Mouse (Mus musculus) forebrain, embryonic 12.5 days (tissue): ENCODE results near the gene Olfr1404. TPM values are rescaled to one million over a fixed set of nuclear protein-coding genes. Genes with fewer than 3 reads are reported as not detected.
"Not testable (repeated sequence)": the region's sequence is repeated elsewhere in the genome, so short reads cannot be mapped to it uniquely, and the experiment has no call there.

Experiments
- ATAC-seq: fragments of 200-750 bp; cut with Nextera tagmentation; 2 replicates; pipeline ENCODE4 v1.8.0; 2017; ENCODE audit warnings: moderate TSS enrichment; ENCODE audit not compliant: low FRiP score
- H3K27ac ChIP-seq: fragments of 300-500 bp; sonication (generic); 2 replicates; pipeline ENCODE4 v1.5.1; 2016; ENCODE audit warnings: mild to moderate bottlenecking
- H3K27me3 ChIP-seq: fragments of 300-500 bp; sonication (generic); 2 replicates; pipeline ENCODE4 v1.6.1; 2016; ENCODE audit warnings: mild to moderate bottlenecking
- H3K36me3 ChIP-seq: fragments of 300-500 bp; sonication (generic); replicated peaks from 2 replicates; pipeline ENCODE4 v1.6.1; 2016; ENCODE audit warnings: mild to moderate bottlenecking
- H3K4me1 ChIP-seq: fragments of 300-500 bp; sonication (generic); 2 replicates; pipeline ENCODE4 v1.6.1; 2016
- H3K4me2 ChIP-seq: fragments of 300-500 bp; sonication (generic); 2 replicates; pipeline ENCODE4 v1.6.1; 2016; ENCODE audit warnings: mild to moderate bottlenecking, moderate library complexity
- H3K4me3 ChIP-seq: fragments of 300-500 bp; sonication (generic); replicated peaks from 2 replicates; pipeline ENCODE4 v1.5.1; 2016; ENCODE audit warnings: mild to moderate bottlenecking
- H3K9ac ChIP-seq: fragments of 300-500 bp; sonication (generic); 2 replicates; pipeline ENCODE4 v1.6.1; 2016; ENCODE audit warnings: mild to moderate bottlenecking
- H3K9me3 ChIP-seq: fragments of 300-500 bp; sonication (generic); 2 replicates; pipeline ENCODE4 v1.6.1; 2016
- WGBS: fragments of 180-500 bp; shearing (Covaris S2); methylation state at CpG from one replicate; pipeline ENCODE4 v1.1.7; 2016; 5-methylcytosine and 5-hydroxymethylcytosine counted together
- polyA plus RNA-seq: library from polyadenylated mRNA; unstranded; fragments of >200 nt; fragmentation: Nextera tagmentation; extraction: Ambion mirVana; gene quantifications from 2 replicates; pipeline ENCODE4 v1.2.1, GENCODE M21; 2016

Gene Olfr1404
- 0.06 TPM in 1 of 2 replicates, not detected in the other for polyA plus RNA-seq

DNA sequence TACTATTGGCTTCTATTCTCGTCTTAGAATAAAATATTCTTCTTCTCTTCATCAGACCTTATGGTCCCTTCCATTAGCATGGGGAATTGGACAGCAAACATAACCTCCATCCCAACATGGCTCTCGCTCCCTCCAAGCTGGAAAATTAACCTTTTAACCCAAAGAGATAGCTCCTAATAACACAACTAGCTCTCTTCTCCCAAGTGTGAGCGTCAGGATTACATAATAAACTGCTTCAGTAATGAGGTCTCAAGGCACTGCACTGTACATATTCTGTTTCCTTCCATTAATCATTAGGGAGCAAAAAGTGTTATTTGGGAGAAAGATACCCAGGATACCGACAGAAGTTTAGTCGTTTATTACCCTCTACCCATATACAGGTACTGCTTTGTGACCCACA, at the start of gene Olfr1404:
Olfr1404 (plus strand) TSS at position 301 of the 400 bp plus-strand sequence.
- no peaks in the 10 kb centered on the region for H3K27me3 ChIP-seq
- no peak within 1 kb of the TSS for H3K4me2 ChIP-seq
- no peaks in the 10 kb centered on the region for H3K36me3 ChIP-seq
- no peak for ATAC-seq
- WGBS, result 90% methylated on average over 5 of the region's 5 CpGs
- no peak within 1 kb of the TSS for H3K27ac ChIP-seq
- H3K4me1 ChIP-seq, result no peaks in the 10 kb centered on the region
- H3K4me3 ChIP-seq, result no peak within 1 kb of the TSS
- no peak within 1 kb of the TSS for H3K9ac ChIP-seq
- no peaks in the 10 kb centered on the region for H3K9me3 ChIP-seq

DNA sequence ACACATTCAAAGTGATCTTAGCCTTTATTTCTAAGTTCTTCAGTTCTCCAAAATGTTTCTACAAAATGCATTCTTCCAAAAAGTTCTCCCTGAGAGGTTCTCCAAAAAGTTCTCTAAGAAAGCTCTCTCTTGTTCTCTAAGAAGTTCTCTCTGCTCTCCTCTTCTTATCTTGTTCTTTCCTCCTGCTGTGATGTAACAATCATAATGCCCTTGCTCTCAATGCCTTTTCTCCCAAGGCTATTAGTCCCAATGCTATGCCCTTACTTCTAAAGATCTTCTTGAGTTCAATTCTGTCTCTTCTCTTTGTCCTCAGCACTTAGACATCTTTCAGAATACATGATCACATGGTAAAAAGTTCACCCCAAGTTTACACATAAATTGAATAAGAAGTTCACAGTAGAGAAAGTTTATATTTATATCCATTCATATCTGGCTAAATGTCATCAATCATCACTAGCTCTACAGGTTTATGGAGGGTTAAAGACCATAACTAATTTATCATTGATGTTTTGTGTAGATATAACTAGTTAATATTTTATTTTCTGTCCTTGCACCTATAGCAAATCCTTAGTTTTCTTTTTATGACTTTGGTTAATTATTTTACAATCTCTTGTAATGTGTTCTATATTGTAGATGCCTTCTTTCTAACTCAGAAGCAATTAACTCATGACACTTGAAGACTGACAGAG, 37.9 kb upstream of the Olfr1404 start:
- no peak overlapping the region for H3K4me2 ChIP-seq

DNA sequence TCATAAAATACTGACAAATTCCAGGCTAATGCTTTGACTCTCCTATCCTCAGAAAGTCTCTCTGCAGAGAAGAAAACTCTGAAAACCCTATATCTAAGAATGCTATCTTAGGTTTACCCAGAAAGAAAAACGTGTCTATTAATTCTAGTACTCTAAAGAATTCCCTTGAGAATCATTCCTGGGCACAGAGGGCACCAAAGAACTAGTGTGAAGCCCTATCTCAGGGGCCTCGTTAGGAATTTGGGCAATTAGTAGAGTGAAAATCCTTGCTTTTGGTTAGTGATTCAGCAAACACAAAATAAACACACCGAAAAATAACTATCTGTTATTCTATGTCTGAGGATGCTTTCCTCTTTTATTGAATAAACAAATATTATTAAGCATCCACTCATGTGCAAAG, 21.7 kb upstream of the Olfr1404 start, which contains the start of gene Olfr1406:
Olfr1406 (minus strand) TSS at position 101 of the 400 bp plus-strand sequence.
- WGBS, result 64% methylated on average over 3 of the region's 3 CpGs
- H3K4me1 ChIP-seq, result no peaks in the 10 kb centered on the region
- no peaks in the 10 kb centered on the region for H3K9me3 ChIP-seq
- no peak for ATAC-seq
- H3K4me2 ChIP-seq, result no peak within 1 kb of the TSS
- no peaks in the 10 kb centered on the region for H3K27me3 ChIP-seq
- no peak within 1 kb of the TSS for H3K27ac ChIP-seq
- no peak within 1 kb of the TSS for H3K9ac ChIP-seq
- H3K36me3 ChIP-seq, result no peaks in the 10 kb centered on the region
- H3K4me3 ChIP-seq, result no peak within 1 kb of the TSS

More for the DNA sequence above, 37.9 kb upstream of the Olfr1404 start:
- H3K9ac ChIP-seq, result no peak overlapping the region
- H3K36me3 ChIP-seq, result no peaks in the 10 kb centered on the region
- no peak overlapping the region for H3K27ac ChIP-seq
- H3K9me3 ChIP-seq, result no peaks in the 10 kb centered on the region
- no peak for ATAC-seq
- H3K27me3 ChIP-seq, result no peaks in the 10 kb centered on the region
- H3K4me1 ChIP-seq, result no peaks in the 10 kb centered on the region
- no peak overlapping the region for H3K4me3 ChIP-seq

DNA sequence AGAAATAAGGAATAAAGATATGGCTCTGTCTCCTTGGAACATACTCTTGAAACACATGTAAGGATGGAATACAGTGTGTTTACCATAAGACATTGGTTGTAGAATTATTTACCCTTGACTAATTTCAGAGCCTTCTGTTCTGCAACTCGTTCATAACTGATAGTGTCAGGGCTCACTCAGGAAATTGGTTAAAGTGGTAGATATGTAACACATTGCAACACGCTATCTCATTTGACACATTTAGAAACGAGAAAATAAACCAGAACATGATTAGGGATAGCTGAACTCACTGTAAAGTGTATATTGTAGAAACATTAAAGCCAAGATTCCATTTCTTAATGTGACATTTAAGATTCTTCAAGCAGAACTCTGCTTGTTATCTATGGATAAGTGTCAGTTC, 20.1 kb upstream of the Olfr1404 start:
- H3K4me2 ChIP-seq, result no peak overlapping the region
- 83% methylated on average over 3 of the region's 3 CpGs for WGBS
- no peak overlapping the region for H3K27ac ChIP-seq
- H3K4me3 ChIP-seq, result no peak overlapping the region
- H3K27me3 ChIP-seq, result no peaks in the 10 kb centered on the region
- no peaks in the 10 kb centered on the region for H3K36me3 ChIP-seq
- no peaks in the 10 kb centered on the region for H3K4me1 ChIP-seq
- H3K9me3 ChIP-seq, result no peaks in the 10 kb centered on the region
- ATAC-seq, result no peak
- no peak overlapping the region for H3K9ac ChIP-seq

DNA sequence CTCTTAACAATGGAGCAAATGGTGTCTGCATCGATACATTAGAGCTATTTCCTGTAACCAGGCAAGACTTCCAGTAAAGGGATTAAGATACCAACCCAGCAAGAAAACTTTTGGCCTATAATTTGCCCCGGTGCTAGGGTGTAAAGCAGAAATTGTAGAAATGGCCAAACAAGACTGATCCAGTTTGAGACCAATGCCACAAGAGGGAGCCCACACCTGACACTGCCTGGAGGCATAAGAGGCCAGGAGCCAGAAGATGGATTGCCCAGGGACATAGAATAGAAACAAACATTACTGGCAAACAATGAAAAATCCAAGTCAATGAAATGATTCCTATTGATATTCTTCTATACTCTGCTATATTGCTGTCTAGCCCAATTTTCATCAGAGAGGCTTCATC, 15.8 kb upstream of the Olfr1404 start:
- WGBS, result 87% methylated on average over 2 of the region's 2 CpGs

DNA sequence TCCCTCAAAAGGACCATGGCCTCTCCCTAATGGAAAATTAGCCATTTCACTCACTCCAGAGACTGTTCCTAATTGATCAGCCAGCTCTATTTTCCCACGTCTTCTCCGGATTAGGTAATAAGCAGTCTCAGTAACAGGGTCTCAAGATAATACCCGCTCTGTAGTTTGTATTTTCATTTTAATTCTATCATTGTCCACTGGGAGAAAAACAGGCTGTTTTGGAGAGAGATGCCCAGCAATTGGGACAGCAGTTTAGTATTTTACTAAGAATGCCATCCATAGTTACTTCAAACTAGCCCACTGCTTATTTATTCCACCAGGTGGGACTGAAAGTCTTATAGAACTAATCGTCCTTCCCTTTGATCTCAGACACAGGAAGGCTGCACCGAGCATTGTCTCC, 14.7 kb upstream of the Olfr1404 start, which contains the start of gene Olfr218:
Olfr218 (plus strand) TSS at position 301 of the 400 bp plus-strand sequence.
- no peaks in the 10 kb centered on the region for H3K4me1 ChIP-seq
- no peaks in the 10 kb centered on the region for H3K9me3 ChIP-seq
- no peak within 1 kb of the TSS for H3K4me3 ChIP-seq
- no peaks in the 10 kb centered on the region for H3K36me3 ChIP-seq
- no peaks in the 10 kb centered on the region for H3K27me3 ChIP-seq
- no peak within 1 kb of the TSS for H3K4me2 ChIP-seq
- WGBS, result 64% methylated on average over 5 of the region's 5 CpGs
- H3K9ac ChIP-seq, result no peak within 1 kb of the TSS
- H3K27ac ChIP-seq, result no peak within 1 kb of the TSS
- no peak for ATAC-seq

More for the DNA sequence above, 15.8 kb upstream of the Olfr1404 start:
- Histone ChIP-seq H3K4me1 (no peaks in the 10 kb centered on the region), H3K27me3 (no peaks in the 10 kb centered on the region), H3K4me2 (no peak overlapping the region), H3K9ac (no peak overlapping the region), H3K36me3 (no peaks in the 10 kb centered on the region), H3K9me3 (no peaks in the 10 kb centered on the region), H3K27ac (no peak overlapping the region), H3K4me3 (no peak overlapping the region)
- ATAC-seq, result no peak

DNA sequence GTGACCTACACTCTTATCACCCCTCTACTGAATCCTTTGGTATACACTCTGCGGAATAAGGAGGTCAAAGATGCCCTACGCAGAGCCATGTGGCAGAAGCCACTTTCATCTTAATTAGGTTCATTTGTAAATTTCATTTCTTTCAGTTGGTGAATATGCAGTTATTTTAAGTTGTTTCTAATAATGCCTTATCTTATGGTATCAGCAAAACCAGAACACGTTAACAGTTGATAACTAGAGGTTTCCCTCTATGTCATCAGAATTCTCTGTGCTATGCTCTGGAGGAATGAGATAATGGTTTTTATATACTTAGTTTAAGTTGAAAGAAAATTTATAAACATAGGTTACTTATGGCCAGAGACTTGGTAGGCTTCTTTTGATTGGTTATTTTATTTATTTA, 4.3 kb downstream of the Olfr1404 start:
- Histone ChIP-seq H3K9me3 (no peaks in the 10 kb centered on the region), H3K27me3 (no peaks in the 10 kb centered on the region), H3K27ac (no peak overlapping the region), H3K36me3 (no peaks in the 10 kb centered on the region), H3K4me2 (no peak overlapping the region), H3K4me3 (no peak overlapping the region), H3K9ac (no peak overlapping the region), H3K4me1 (no peaks in the 10 kb centered on the region)
- 91% methylated on average over 3 of the region's 3 CpGs for WGBS
- no peak for ATAC-seq

DNA sequence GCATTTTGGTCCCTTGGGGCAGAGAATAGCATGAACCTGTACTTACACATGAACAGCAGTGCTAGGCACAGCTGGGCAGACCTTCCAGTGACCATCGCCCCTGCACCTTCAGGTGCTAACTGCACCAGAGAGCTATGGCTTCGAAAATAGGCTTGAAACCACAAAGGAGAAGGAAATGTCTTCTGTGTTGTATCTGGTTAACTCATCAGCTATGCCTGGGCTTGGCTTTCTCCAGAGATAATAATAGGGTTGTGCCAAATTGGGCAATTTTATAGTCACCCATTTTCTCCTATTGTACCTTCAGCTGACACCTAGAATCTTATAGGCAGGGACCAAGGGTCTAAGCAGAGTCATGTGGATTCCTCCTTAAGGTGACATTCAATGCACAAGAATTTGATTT, 14.9 kb downstream of the Olfr1404 start, which contains the start of gene Fcer1a:
Fcer1a (minus strand) TSS at position 134 of the 400 bp plus-strand sequence.
- 85% methylated on average over 2 of the region's 2 CpGs for WGBS

DNA sequence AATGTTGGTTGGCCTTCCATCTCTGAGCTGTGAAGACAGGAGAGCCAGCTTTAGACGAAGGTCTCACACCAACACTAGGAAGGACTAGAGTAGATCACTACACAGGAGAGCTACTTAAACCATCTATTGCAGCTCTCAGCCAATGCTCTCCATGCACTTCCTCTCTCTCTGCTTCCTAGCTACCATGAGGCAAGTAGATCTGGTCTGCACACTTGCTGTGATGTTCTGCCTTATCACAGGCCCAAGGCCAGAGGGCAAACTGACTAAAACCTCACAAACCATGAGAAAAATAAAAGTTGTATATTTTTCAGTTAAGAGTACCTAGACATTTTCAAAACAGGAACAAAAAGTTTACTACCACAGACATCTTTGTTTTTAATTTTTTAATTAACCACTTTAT, 24.8 kb downstream of the Olfr1404 start:
- H3K27ac ChIP-seq, H3K4me1 ChIP-seq: not testable (repeated sequence)
- WGBS, result 89% methylated on average over 1 of the region's 1 CpGs

More for the DNA sequence above, 14.9 kb downstream of the Olfr1404 start, which contains the start of gene Fcer1a:
- no peak within 1 kb of the TSS for H3K9ac ChIP-seq
- no peak within 1 kb of the TSS for H3K27ac ChIP-seq
- no peaks in the 10 kb centered on the region for H3K9me3 ChIP-seq
- H3K27me3 ChIP-seq, result no peaks in the 10 kb centered on the region
- no peaks in the 10 kb centered on the region for H3K4me1 ChIP-seq
- no peak within 1 kb of the TSS for H3K4me3 ChIP-seq
- no peaks in the 10 kb centered on the region for H3K36me3 ChIP-seq
- ATAC-seq, result no peak
- no peak within 1 kb of the TSS for H3K4me2 ChIP-seq

DNA sequence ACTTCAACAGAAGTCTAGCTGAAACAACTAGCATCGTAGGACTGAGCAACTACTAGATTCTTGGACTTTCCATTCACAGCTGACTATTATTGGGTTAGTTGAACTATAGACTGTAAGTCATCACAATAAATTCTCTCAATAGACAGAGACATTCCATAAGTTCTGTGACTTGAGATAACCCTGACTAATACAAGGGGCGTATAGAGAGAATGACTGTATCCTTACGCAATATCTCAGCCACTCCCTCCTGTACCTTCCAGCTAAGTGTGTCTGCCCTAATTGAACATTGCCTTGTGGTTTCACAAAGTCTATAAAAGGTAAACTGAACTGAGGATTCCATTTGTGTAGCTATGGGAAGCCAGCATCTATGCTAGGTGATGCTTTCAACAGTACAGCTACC, 37.7 kb downstream of the Olfr1404 start:
- Histone ChIP-seq H3K9me3 (no peaks in the 10 kb centered on the region), H3K4me2 (no peak overlapping the region), H3K9ac (no peak overlapping the region), H3K4me3 (no peak overlapping the region), H3K36me3 (no peaks in the 10 kb centered on the region), H3K27ac (no peak overlapping the region), H3K27me3 (no peaks in the 10 kb centered on the region), H3K4me1 (no peaks in the 10 kb centered on the region)
- ATAC-seq, result no peak
- 95% methylated on average over 3 of the region's 3 CpGs for WGBS

More for the DNA sequence above, 24.8 kb downstream of the Olfr1404 start:
- H3K9ac ChIP-seq, H3K4me2 ChIP-seq, ATAC-seq, H3K9me3 ChIP-seq, H3K4me3 ChIP-seq, H3K27me3 ChIP-seq, H3K36me3 ChIP-seq: not testable (repeated sequence)

DNA sequence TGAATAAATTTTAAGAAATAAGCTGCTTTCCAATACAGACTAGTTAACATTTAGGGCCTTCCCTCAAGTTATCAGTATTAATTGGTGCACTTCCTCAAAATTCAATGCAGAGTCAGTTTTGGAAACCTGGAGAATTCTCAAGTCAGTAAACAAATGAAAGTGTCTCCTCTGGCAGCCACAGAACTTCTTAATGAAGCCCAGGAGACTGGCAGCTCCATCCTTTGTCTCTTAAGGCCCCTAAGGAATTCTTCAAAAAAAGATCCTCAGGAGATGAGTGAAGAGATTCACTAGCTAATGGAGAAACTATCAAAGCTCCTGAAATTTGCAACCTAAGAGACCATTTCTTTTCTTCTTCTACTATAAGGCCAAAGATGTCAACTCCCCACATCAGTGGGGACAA, 53.5 kb downstream of the Olfr1404 start, which contains the start of gene Olfr418:
Olfr418 (plus strand) TSS at position 301 of the 400 bp plus-strand sequence.
- H3K4me2 ChIP-seq, result no peak within 1 kb of the TSS
- H3K9ac ChIP-seq, result no peak within 1 kb of the TSS
- ATAC-seq, result no peak
- H3K27ac ChIP-seq, result no peak within 1 kb of the TSS
- H3K4me3 ChIP-seq, result no peak within 1 kb of the TSS
- H3K4me1 ChIP-seq, result no peaks in the 10 kb centered on the region
- H3K36me3 ChIP-seq, result no peaks in the 10 kb centered on the region
- H3K27me3 ChIP-seq, result no peaks in the 10 kb centered on the region
- no peaks in the 10 kb centered on the region for H3K9me3 ChIP-seq
